Mouse (Mus musculus) bone marrow, adult 2 months (tissue): Measurements from ENCODE around the gene Ccdc78.

Source experiments
- CTCF ChIP-seq: fragments of 200-500 bp; IDR thresholded peaks from 2 replicates; pipeline ENCODE4 v1.5.1; 2011; ENCODE audit warnings: low read length, control low read depth; ENCODE audit not compliant: control insufficient read depth, insufficient read depth
- POLR2A ChIP-seq: fragments of 200-500 bp; IDR thresholded peaks from 2 replicates; pipeline ENCODE4 v1.6.1; 2011; ENCODE audit warnings: low read depth, mild to moderate bottlenecking, control low read depth, low read length, borderline replicate concordance; ENCODE audit not compliant: control insufficient read depth

- TF ChIP-seq CTCF: no peak
- no peak for TF ChIP-seq POLR2A
These were observed 47.5 kb upstream of the Ccdc78 start for GRCm38 (mm10) chr17:25738861-25739260.
